In genomic region chr11:84764116-84764515, GRCm38 (mm10) we compare ENCODE assay signal across 9 mouse cellular contexts. TPM values are rescaled to one million over a fixed set of nuclear protein-coding genes. Genes with fewer than 3 reads are reported as not detected.
A peak's percentile ranks its signal among the peaks of the same experiment; 100 is the strongest.
DNase-seq lines count a peak whose midpoint lies in the region; ATAC-seq and TF ChIP-seq lines count a peak whose summit lies in the region.
"Had no signal": no experiment of that assay in that cellular context is flagged by ENCODE, and none has a peak within 500 bp of the region (broad histone marks: within the 10 kb centered on the region; RNA-seq: fewer than 3 reads in every experiment).

No protein-coding gene starts in this region.

- WGBS in lung, postnatal 0 days: 40% methylated on average over 8 of the region's 8 CpGs
- WGBS in forebrain, embryonic 16.5 days: 19% methylated on average over 8 of the region's 8 CpGs
- WGBS in limb, embryonic 13.5 days: 12% methylated on average over 8 of the region's 8 CpGs
- 23% methylated on average over 7 of the region's 8 CpGs for WGBS in stomach, embryonic 16.5 days

- H3K36me3 ChIP-seq in lung, postnatal 0 days (ENCODE audit: insufficient read depth, low read length): no peaks in the 10 kb centered on the region
- H3K36me3 ChIP-seq in forebrain, embryonic 16.5 days (ENCODE audit: control insufficient read depth, insufficient read depth): no peaks in the 10 kb centered on the region
- H3K36me3 ChIP-seq in limb, embryonic 13.5 days: no peaks in the 10 kb centered on the region
- no peaks in the 10 kb centered on the region for H3K36me3 ChIP-seq in stomach, embryonic 16.5 days (ENCODE audit: control insufficient read depth, insufficient read depth, low read length)

- no peak overlapping the region for H3K27ac ChIP-seq in lung, postnatal 0 days (ENCODE audit: low read length)
- H3K27ac ChIP-seq in forebrain, embryonic 16.5 days (ENCODE audit: low read length): no peak overlapping the region
- no peak overlapping the region for H3K27ac ChIP-seq in limb, embryonic 13.5 days
- no peak overlapping the region for H3K27ac ChIP-seq in stomach, embryonic 16.5 days (ENCODE audit: low read length)
- no peak overlapping the region for H3K27ac ChIP-seq in layer of hippocampus, adult 2 months

- DNase-seq in lung, postnatal 0 days (ENCODE audit: low spot score): no peak
- DNase-seq in lung, postnatal 10 days: no peak
- no peak for DNase-seq in layer of hippocampus, adult 2 months (ENCODE audit: low spot score in 2 of 2)
- no peak for DNase-seq in gastrocnemius, adult 8-10 months (ENCODE audit: low spot score in 2 of 2)
- no peak for DNase-seq in embryo, embryonic 10 days (ENCODE audit: low spot score)
- DNase-seq: gastrocnemius, postnatal 10 days had no signal

- no peaks in the 10 kb centered on the region for H3K9me3 ChIP-seq in lung, postnatal 0 days (ENCODE audit: low read length)
- H3K9me3 ChIP-seq in forebrain, embryonic 16.5 days (ENCODE audit: control insufficient read depth, low read length): no peaks in the 10 kb centered on the region
- no peaks in the 10 kb centered on the region for H3K9me3 ChIP-seq in limb, embryonic 13.5 days
- H3K9me3 ChIP-seq in stomach, embryonic 16.5 days (replicated peaks; ENCODE audit: control insufficient read depth, low read length): no peaks in the 10 kb centered on the region

- ATAC-seq in lung, postnatal 0 days: no peak
- no peak for ATAC-seq in forebrain, embryonic 16.5 days
- no peak for ATAC-seq in limb, embryonic 13.5 days (ENCODE audit: low FRiP score, low read depth)
- no peak for ATAC-seq in stomach, embryonic 16.5 days (ENCODE audit: insufficient read depth, low FRiP score)

- H3K4me3 ChIP-seq in lung, postnatal 0 days (ENCODE audit: low read depth, low read length): no peak overlapping the region
- H3K4me3 ChIP-seq in forebrain, embryonic 16.5 days (replicated peaks; ENCODE audit: low read length): no peak overlapping the region
- peak overlapping the region; percentile 20; the same call in 1 of the 2 replicates for H3K4me3 ChIP-seq in limb, embryonic 13.5 days
- H3K4me3 ChIP-seq in stomach, embryonic 16.5 days (replicated peaks; ENCODE audit: low read length): peak overlapping the region; percentile 15; the same call in 1 of the 2 replicates
- H3K4me3 ChIP-seq in layer of hippocampus, adult 2 months: no peak overlapping the region

- no peaks in the 10 kb centered on the region for H3K4me1 ChIP-seq in lung, postnatal 0 days (ENCODE audit: insufficient read depth, low read depth, low read length)
- H3K4me1 ChIP-seq in forebrain, embryonic 16.5 days (replicated peaks; ENCODE audit: control insufficient read depth, insufficient read depth, low read length): peaks cover 28% of the 10 kb centered on the region
- peaks cover 15% of the 10 kb centered on the region for H3K4me1 ChIP-seq in limb, embryonic 13.5 days
- H3K4me1 ChIP-seq in stomach, embryonic 16.5 days (ENCODE audit: control insufficient read depth, insufficient read depth, low read length): peaks cover 12% of the 10 kb centered on the region; the same call in 1 of the 2 replicates

- TF ChIP-seq EP300 in lung, postnatal 0 days (IDR thresholded peaks at IDR 0.05): no peak

- no peak overlapping the region for H3K9ac ChIP-seq in lung, postnatal 0 days (replicated peaks; ENCODE audit: low read depth)
- H3K9ac ChIP-seq in forebrain, embryonic 16.5 days (replicated peaks; ENCODE audit: low read depth, low read length): no peak overlapping the region
- H3K9ac ChIP-seq in limb, embryonic 13.5 days: no peak overlapping the region
- 0 out of 2 replicates have a peak overlapping the region, but pooled peaks have one; percentile 46 for H3K9ac ChIP-seq in stomach, embryonic 16.5 days (ENCODE audit: low read length)

- H3K27me3 ChIP-seq in lung, postnatal 0 days (replicated peaks; ENCODE audit: insufficient read depth, low read length): no peaks in the 10 kb centered on the region
- H3K27me3 ChIP-seq in forebrain, embryonic 16.5 days (replicated peaks; ENCODE audit: control insufficient read depth, insufficient read depth, low read length): peaks cover 62% of the 10 kb centered on the region
- peaks cover 49% of the 10 kb centered on the region for H3K27me3 ChIP-seq in limb, embryonic 13.5 days
- H3K27me3 ChIP-seq in stomach, embryonic 16.5 days (ENCODE audit: control insufficient read depth, insufficient read depth, low read length): peaks cover 4% of the 10 kb centered on the region; the same call in 1 of the 2 replicates

- TF ChIP-seq CTCF in lung, postnatal 0 days (IDR thresholded peaks at IDR 0.05): no peak
- TF ChIP-seq CTCF in layer of hippocampus, adult 2 months (conservative IDR thresholded peaks at IDR 0.05): no peak

- peak overlapping the region; percentile 35; the same call in 1 of the 2 replicates for H3K4me2 ChIP-seq in lung, postnatal 0 days (replicated peaks; ENCODE audit: low read depth, low read length)
- peak overlapping the region; percentile 17 for H3K4me2 ChIP-seq in forebrain, embryonic 16.5 days (ENCODE audit: low read length)
- peak overlapping the region; percentile 56 for H3K4me2 ChIP-seq in limb, embryonic 13.5 days (replicated peaks)
- peak overlapping the region; percentile 35 for H3K4me2 ChIP-seq in stomach, embryonic 16.5 days (ENCODE audit: low read depth, low read length)

RNA-seq across cellular contexts. Expression of gene Mrm1, which starts 55.2 kb away (rescaled TPM):
- 5.3 and 6.5 TPM in 2 replicates for polyA plus RNA-seq in lung, postnatal 0 days (2015; fragmentation: Nextera tagmentation; extraction: Ambion mirVana)
- polyA plus RNA-seq in forebrain, embryonic 16.5 days (2015; fragmentation: Nextera tagmentation; extraction: Ambion mirVana): 14.0 and 15.9 TPM in 2 replicates
- 8.4 and 8.5 TPM in 2 replicates for polyA plus RNA-seq in limb, embryonic 13.5 days (2015; fragmentation: Nextera tagmentation; extraction: Ambion mirVana)
- polyA plus RNA-seq in stomach, embryonic 16.5 days (2015; fragmentation: Nextera tagmentation; extraction: Ambion mirVana): 12.1 and 13.2 TPM in 2 replicates
- total RNA-seq in layer of hippocampus, adult 2 months (2021): 10 to 100 TPM in 1 of 2 experiments, 1 to 10 TPM in 1; 8.5 to 16.7 TPM
- 10 to 100 TPM in 1 of 4 experiments, 1 to 10 TPM in 3; 4.5 to 11.4 (median 8.4) TPM for total RNA-seq in gastrocnemius, adult 8-10 months (2022)

Comparison
In these comparisons a context has a peak if more than half of its experiments do, and no peak if none do; other contexts are left out.
1. H3K4me3 ChIP-seq: peak in limb, embryonic 13.5 days (single experiment) and stomach, embryonic 16.5 days (single experiment); none in lung, postnatal 0 days (single experiment), forebrain, embryonic 16.5 days (single experiment) and layer of hippocampus, adult 2 months (single experiment).
2. Peak in every context shown above with its lines, with median percentiles within 50 percentile points of each other: H3K4me2 ChIP-seq.